Comparison of ENCODE assay signal across 8 mouse cellular contexts in the genomic region with DNA sequence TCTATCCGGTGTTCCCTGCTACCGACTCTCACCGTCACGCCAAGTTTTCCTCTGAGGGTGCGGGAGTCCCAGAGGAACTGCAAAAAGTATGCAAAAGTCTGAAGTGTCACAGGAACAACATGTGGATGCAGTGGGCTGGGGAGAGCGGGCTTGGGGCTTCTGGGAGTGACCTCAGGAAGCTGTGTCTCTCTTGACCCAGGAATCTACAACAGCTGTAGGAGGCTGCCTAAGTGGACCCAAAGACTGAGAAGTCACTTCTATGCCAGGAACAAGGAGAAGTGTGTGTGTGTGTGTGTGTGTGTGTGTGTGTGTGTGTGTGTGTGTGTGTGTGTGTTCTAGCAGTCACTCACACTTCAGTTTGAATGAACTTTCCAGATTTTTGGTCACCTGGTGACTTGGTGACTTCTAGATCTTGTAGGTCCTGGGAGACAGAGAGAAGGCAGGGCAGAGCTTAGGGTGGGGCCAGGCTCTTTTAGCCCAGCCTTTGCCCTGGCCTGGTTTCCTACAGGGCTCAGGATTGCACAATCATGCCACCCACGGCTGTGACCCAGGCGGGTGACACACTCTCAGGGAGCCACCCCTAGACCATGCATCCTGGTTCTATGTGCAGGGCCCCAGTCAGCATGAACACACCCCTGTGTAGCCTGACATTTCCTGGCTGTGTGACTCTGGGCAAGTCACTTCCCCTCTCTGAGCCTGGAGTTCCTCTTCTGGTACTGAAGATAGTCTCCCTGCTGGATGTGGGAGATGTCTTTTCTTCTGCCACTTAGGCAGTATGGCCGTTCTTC.
DNase-seq lines count a peak whose midpoint lies in the region; ATAC-seq lines count a peak whose summit lies in the region.

No protein-coding gene starts in this region.

- no peak overlapping the region for H3K4me2 ChIP-seq in hindbrain, embryonic 11.5 days (replicated peaks; ENCODE audit: low read depth, low read length)

- H3K4me3 ChIP-seq in hindbrain, embryonic 10.5 days = no peak overlapping the region
- no peak overlapping the region for H3K4me3 ChIP-seq in hindbrain, embryonic 11.5 days (ENCODE audit: low read depth, low read length)

- no peaks in the 10 kb centered on the region for H3K9me3 ChIP-seq in hindbrain, embryonic 10.5 days
- no peaks in the 10 kb centered on the region for H3K9me3 ChIP-seq in hindbrain, embryonic 11.5 days (ENCODE audit: control insufficient read depth, low read length)

- H3K27ac ChIP-seq in hindbrain, embryonic 10.5 days = peak overlapping the region; percentile 57; the same call in 1 of the 2 replicates
- H3K27ac ChIP-seq in hindbrain, embryonic 11.5 days (ENCODE audit: low read depth, low read length) = no peak overlapping the region

- no peaks in the 10 kb centered on the region for H3K27me3 ChIP-seq in hindbrain, embryonic 10.5 days (ENCODE audit: insufficient read depth, poor library complexity, severe bottlenecking)
- no peaks in the 10 kb centered on the region for H3K27me3 ChIP-seq in hindbrain, embryonic 11.5 days (ENCODE audit: control insufficient read depth, insufficient read depth, low read length)

- DNase-seq in hindbrain, embryonic 10.5 days (ENCODE audit: low spot score) = no peak
- no peak for DNase-seq in hindbrain, embryonic 11.5 days (ENCODE audit: low spot score)
- DNase-seq in adrenal gland, postnatal 14 days = peak; percentile 84
- DNase-seq in kidney, postnatal 25 days = peak; percentile 43 to 74
- DNase-seq in retina, postnatal 1 day = no peak
- no peak for DNase-seq in thymus, postnatal 0 days (ENCODE audit: low spot score)
- no peak for DNase-seq in urinary bladder, postnatal 10 days (ENCODE audit: low spot score)

- no peaks in the 10 kb centered on the region for H3K36me3 ChIP-seq in hindbrain, embryonic 10.5 days
- H3K36me3 ChIP-seq in hindbrain, embryonic 11.5 days (ENCODE audit: control insufficient read depth, insufficient read depth, low read length) = no peaks in the 10 kb centered on the region

- peaks cover 40% of the 10 kb centered on the region for H3K4me1 ChIP-seq in hindbrain, embryonic 10.5 days (replicated peaks)
- H3K4me1 ChIP-seq in hindbrain, embryonic 11.5 days (replicated peaks; ENCODE audit: control insufficient read depth, insufficient read depth, low read length) = no peaks in the 10 kb centered on the region

- no peak for ATAC-seq in hindbrain, embryonic 11.5 days (ENCODE audit: low FRiP score)
- ATAC-seq in megakaryocyte-erythroid progenitor cell, adult 5-6 weeks (replicated peaks; ENCODE audit: low FRiP score, low TSS enrichment, poor library complexity, severe bottlenecking) = 0 out of 2 replicates have a peak, but pooled peaks have one; percentile 27

- H3K9ac ChIP-seq in hindbrain, embryonic 11.5 days (ENCODE audit: low read depth, low read length) = no peak overlapping the region

- WGBS in hindbrain, embryonic 10.5 days = 88% methylated on average over 9 of the region's 9 CpGs
- WGBS in hindbrain, embryonic 11.5 days = 87% methylated on average over 9 of the region's 9 CpGs

Comparison
In these comparisons a context has a peak if more than half of its experiments do, and no peak if none do; other contexts are left out.
1. DNase-seq: peak in adrenal gland, postnatal 14 days (single experiment) and kidney, postnatal 25 days (2 of 2); none in hindbrain, embryonic 10.5 days (single experiment), hindbrain, embryonic 11.5 days (single experiment), retina, postnatal 1 day (single experiment), thymus, postnatal 0 days (single experiment) and urinary bladder, postnatal 10 days (single experiment).